Mouse (Mus musculus) liver, embryonic 14.5 days (tissue): ENCODE data around the gene Rxylt1.
A peak's percentile ranks its signal among the peaks of the same experiment; 100 is the strongest.

Experiments
- CTCF ChIP-seq: IDR thresholded peaks from 2 replicates; pipeline ENCODE4 v1.5.1; 2016; ENCODE audit warnings: antibody characterized with exemption, low read depth, control low read depth
- EP300 ChIP-seq: IDR thresholded peaks from 2 replicates; pipeline ENCODE4 v1.6.1; 2016; ENCODE audit warnings: antibody characterized with exemption, low read depth

- TF ChIP-seq CTCF, result peak; percentile 53
- TF ChIP-seq EP300, result no peak
These were observed 8.2 kb upstream of the Rxylt1 start for GRCm38 (mm10) chr10:122105407-122105806.
